Mouse (Mus musculus) megakaryocyte, embryonic 14.5 days (primary cell): ENCODE results near the gene Uhrf1bp1.

Source experiments
- FLI1 ChIP-seq: IDR thresholded peaks from 2 replicates; pipeline ENCODE4 v1.6.1; 2012; ENCODE audit warnings: low read length, inconsistent platforms, mixed read lengths
- GATA1 ChIP-seq: IDR thresholded peaks from 3 replicates; pipeline ENCODE4 v1.6.1; 2012; ENCODE audit warnings: mixed read lengths, low read length, inconsistent platforms, borderline replicate concordance

- TF ChIP-seq GATA1 (no peak), FLI1 (no peak)
Observed at GRCm38 (mm10) chr17:27883129-27883528, 26.9 kb downstream of the Uhrf1bp1 start.
